Mouse (Mus musculus): ENCODE data around the gene Gm45234. TPM values are rescaled to one million over a fixed set of nuclear protein-coding genes. Genes with fewer than 3 reads are reported as not detected.

Gm45234 gene
- polyA plus RNA-seq, 1 experiment from 2014 or later: not detected

GRCm38 (mm10) chr6:124722876-124723473 is 32.8 kb downstream of the Gm45234 start:
- ATAC-seq (ENCODE audit: insufficient read depth, low FRiP score): no peak
- 80% methylated on average over 6 of the region's 6 CpGs for WGBS
- H3K36me3 ChIP-seq (ENCODE audit: control insufficient read depth, insufficient read depth, low read length): no peaks in the 10 kb centered on the region
- H3K4me1 ChIP-seq (ENCODE audit: control insufficient read depth, insufficient read depth, low read length): no peaks in the 10 kb centered on the region; the same call in 1 of the 2 replicates
- no peak overlapping the region for H3K27ac ChIP-seq (ENCODE audit: low read length)
- H3K4me2 ChIP-seq (ENCODE audit: low read depth, low read length): no peak overlapping the region
- no peak overlapping the region for H3K9ac ChIP-seq (ENCODE audit: low read length)
- no peaks in the 10 kb centered on the region for H3K9me3 ChIP-seq (replicated peaks; ENCODE audit: control insufficient read depth, low read length)
- H3K27me3 ChIP-seq (ENCODE audit: control insufficient read depth, insufficient read depth, low read length): no peaks in the 10 kb centered on the region
- no peak overlapping the region for H3K4me3 ChIP-seq (replicated peaks; ENCODE audit: low read length)

- ATAC-seq (ENCODE audit: insufficient read depth, low FRiP score): no peak
- Histone ChIP-seq H3K27ac (ENCODE audit: low read length) (peak overlapping the region; percentile 38), H3K4me3 (replicated peaks; ENCODE audit: low read length) (0 out of 2 replicates have a peak overlapping the region, but pooled peaks have one; percentile 1), H3K4me1 (ENCODE audit: control insufficient read depth, insufficient read depth, low read length) (peaks cover 6% of the 10 kb centered on the region), H3K4me2 (ENCODE audit: low read depth, low read length) (peak overlapping the region; percentile 62), H3K9me3 (replicated peaks; ENCODE audit: control insufficient read depth, low read length) (no peaks in the 10 kb centered on the region), H3K36me3 (ENCODE audit: control insufficient read depth, insufficient read depth, low read length) (peaks cover 2% of the 10 kb centered on the region; the same call in 1 of the 2 replicates), H3K27me3 (ENCODE audit: control insufficient read depth, insufficient read depth, low read length) (no peaks in the 10 kb centered on the region), H3K9ac (ENCODE audit: low read length) (peak overlapping the region; percentile 86)
- whole genome bisulfite sequencing: 63% methylated on average over 11 of the region's 11 CpGs
Measured at GRCm38 (mm10) chr6:124720904-124721303, 34.9 kb downstream of the Gm45234 start.

- peaks cover 6% of the 10 kb centered on the region for H3K4me1 ChIP-seq (ENCODE audit: control insufficient read depth, insufficient read depth, low read length)
- peaks cover 17% of the 10 kb centered on the region for H3K36me3 ChIP-seq (ENCODE audit: control insufficient read depth, insufficient read depth, low read length)
- H3K9me3 ChIP-seq (replicated peaks; ENCODE audit: control insufficient read depth, low read length): no peaks in the 10 kb centered on the region
- 56% methylated on average over 7 of the region's 7 CpGs for WGBS
- no peaks in the 10 kb centered on the region for H3K27me3 ChIP-seq (ENCODE audit: control insufficient read depth, insufficient read depth, low read length)
- peak overlapping the region; percentile 96 for H3K27ac ChIP-seq (ENCODE audit: low read length)
- ATAC-seq (ENCODE audit: insufficient read depth, low FRiP score): peak; percentile 45; the same call in 1 of the 2 replicates
- H3K4me3 ChIP-seq (replicated peaks; ENCODE audit: low read length): peak overlapping the region; percentile 48
- H3K9ac ChIP-seq (ENCODE audit: low read length): peak overlapping the region; percentile 86
- H3K4me2 ChIP-seq (ENCODE audit: low read depth, low read length): peak overlapping the region; percentile 62
Measured at GRCm38 (mm10) chr6:124719354-124719978, 36.4 kb downstream of the Gm45234 start.

GRCm38 (mm10) chr6:124718703-124719102 is 37.1 kb downstream of the Gm45234 start:
- 49% methylated on average over 16 of the region's 16 CpGs for WGBS
- peak overlapping the region; percentile 86 for H3K9ac ChIP-seq (ENCODE audit: low read length)
- H3K27ac ChIP-seq (ENCODE audit: low read length): peak overlapping the region; percentile 96
- H3K4me2 ChIP-seq (ENCODE audit: low read depth, low read length): peak overlapping the region; percentile 62
- peak; percentile 84 for ATAC-seq (ENCODE audit: insufficient read depth, low FRiP score)
- H3K9me3 ChIP-seq (replicated peaks; ENCODE audit: control insufficient read depth, low read length): no peaks in the 10 kb centered on the region
- H3K4me3 ChIP-seq (replicated peaks; ENCODE audit: low read length): peak overlapping the region; percentile 48
- H3K4me1 ChIP-seq (ENCODE audit: control insufficient read depth, insufficient read depth, low read length): peaks cover 12% of the 10 kb centered on the region
- peaks cover 18% of the 10 kb centered on the region for H3K36me3 ChIP-seq (ENCODE audit: control insufficient read depth, insufficient read depth, low read length)
- no peaks in the 10 kb centered on the region for H3K27me3 ChIP-seq (ENCODE audit: control insufficient read depth, insufficient read depth, low read length)

GRCm38 (mm10) chr6:124717968-124718367 is 37.9 kb downstream of the Gm45234 start:
- peaks cover 18% of the 10 kb centered on the region for H3K36me3 ChIP-seq (ENCODE audit: control insufficient read depth, insufficient read depth, low read length)
- peak overlapping the region; percentile 58 for H3K4me2 ChIP-seq (ENCODE audit: low read depth, low read length)
- peaks cover 18% of the 10 kb centered on the region for H3K4me1 ChIP-seq (ENCODE audit: control insufficient read depth, insufficient read depth, low read length)
- WGBS: 50% methylated on average over 13 of the region's 13 CpGs
- no peaks in the 10 kb centered on the region for H3K9me3 ChIP-seq (replicated peaks; ENCODE audit: control insufficient read depth, low read length)
- peak overlapping the region; percentile 86 for H3K9ac ChIP-seq (ENCODE audit: low read length)
- H3K27me3 ChIP-seq (ENCODE audit: control insufficient read depth, insufficient read depth, low read length): no peaks in the 10 kb centered on the region
- no peak for ATAC-seq (ENCODE audit: insufficient read depth, low FRiP score)
- H3K4me3 ChIP-seq (replicated peaks; ENCODE audit: low read length): peak overlapping the region; percentile 48
- peak overlapping the region; percentile 96 for H3K27ac ChIP-seq (ENCODE audit: low read length)

- H3K4me2 ChIP-seq (ENCODE audit: low read depth, low read length): peak overlapping the region; percentile 58
- no peak for ATAC-seq (ENCODE audit: insufficient read depth, low FRiP score)
- H3K36me3 ChIP-seq (ENCODE audit: control insufficient read depth, insufficient read depth, low read length): peaks cover 18% of the 10 kb centered on the region
- peak overlapping the region; percentile 48 for H3K4me3 ChIP-seq (replicated peaks; ENCODE audit: low read length)
- WGBS: 52% methylated on average over 20 of the region's 20 CpGs
- H3K27ac ChIP-seq (ENCODE audit: low read length): peak overlapping the region; percentile 96
- no peaks in the 10 kb centered on the region for H3K9me3 ChIP-seq (replicated peaks; ENCODE audit: control insufficient read depth, low read length)
- H3K9ac ChIP-seq (ENCODE audit: low read length): peak overlapping the region; percentile 86
- no peaks in the 10 kb centered on the region for H3K27me3 ChIP-seq (ENCODE audit: control insufficient read depth, insufficient read depth, low read length)
- H3K4me1 ChIP-seq (ENCODE audit: control insufficient read depth, insufficient read depth, low read length): peaks cover 18% of the 10 kb centered on the region
Measured at GRCm38 (mm10) chr6:124716864-124717490, 38.8 kb downstream of the Gm45234 start.

- Histone ChIP-seq H3K36me3 (ENCODE audit: control insufficient read depth, insufficient read depth, low read length) (peaks cover 22% of the 10 kb centered on the region), H3K9me3 (replicated peaks; ENCODE audit: control insufficient read depth, low read length) (no peaks in the 10 kb centered on the region), H3K27me3 (ENCODE audit: control insufficient read depth, insufficient read depth, low read length) (no peaks in the 10 kb centered on the region), H3K9ac (ENCODE audit: low read length) (peak overlapping the region; percentile 89), H3K4me3 (replicated peaks; ENCODE audit: low read length) (peak overlapping the region; percentile 93), H3K27ac (ENCODE audit: low read length) (peak overlapping the region; percentile 88), H3K4me1 (ENCODE audit: control insufficient read depth, insufficient read depth, low read length) (peaks cover 26% of the 10 kb centered on the region), H3K4me2 (ENCODE audit: low read depth, low read length) (peak overlapping the region; percentile 93)
- 11% methylated on average over 11 of the region's 11 CpGs for WGBS
- no peak for ATAC-seq (ENCODE audit: insufficient read depth, low FRiP score)
Measured at GRCm38 (mm10) chr6:124712918-124713317, 42.9 kb downstream of the Gm45234 start.

GRCm38 (mm10) chr6:124711824-124712782 is 43.7 kb downstream of the Gm45234 start, which contains the start of the genes Emg1 and Phb2:
Gene Emg1, minus strand, starts transcription at chr6:124712178.
Gene Phb2, plus strand, starts transcription at chr6:124712336.
- peak within 1 kb of the TSS; percentile 89 for H3K27ac ChIP-seq (ENCODE audit: low read length)
- H3K9ac ChIP-seq (ENCODE audit: low read length): peak within 1 kb of the TSS; percentile 89
- peaks cover 26% of the 10 kb centered on the region for H3K4me1 ChIP-seq (ENCODE audit: control insufficient read depth, insufficient read depth, low read length)
- under 1% methylated on average over 76 of the region's 76 CpGs for WGBS
- H3K4me3 ChIP-seq (replicated peaks; ENCODE audit: low read length): peak within 1 kb of the TSS; percentile 93
- peak; percentile 98 for ATAC-seq (ENCODE audit: insufficient read depth, low FRiP score)
- H3K36me3 ChIP-seq (ENCODE audit: control insufficient read depth, insufficient read depth, low read length): peaks cover 22% of the 10 kb centered on the region
- no peaks in the 10 kb centered on the region for H3K27me3 ChIP-seq (ENCODE audit: control insufficient read depth, insufficient read depth, low read length)
- H3K9me3 ChIP-seq (replicated peaks; ENCODE audit: control insufficient read depth, low read length): no peaks in the 10 kb centered on the region
- H3K4me2 ChIP-seq (ENCODE audit: low read depth, low read length): peak within 1 kb of the TSS; percentile 93
